Mouse (Mus musculus): ENCODE results near the gene Snap91. TPM values are rescaled to one million over a fixed set of nuclear protein-coding genes. Genes with fewer than 3 reads are reported as not detected.

Snap91 gene
- polyA plus RNA-seq, 1 experiment from 2014 or later = 185 TPM

GRCm38 (mm10) chr9:86857626-86858025, 22.8 kb downstream of the Snap91 start:
- Histone ChIP-seq H3K4me2 (no peak overlapping the region), H3K4me1 (no peaks in the 10 kb centered on the region), H3K27ac (replicated peaks) (no peak overlapping the region), H3K36me3 (no peaks in the 10 kb centered on the region), H3K9ac (replicated peaks) (no peak overlapping the region), H3K9me3 (replicated peaks) (no peaks in the 10 kb centered on the region), H3K27me3 (replicated peaks) (no peaks in the 10 kb centered on the region), H3K4me3 (replicated peaks) (no peak overlapping the region)
- WGBS = 98% methylated on average over 2 of the region's 2 CpGs
- no peak for ATAC-seq (ENCODE audit: low FRiP score)

GRCm38 (mm10) chr9:86852861-86853260, 27.6 kb downstream of the Snap91 start:
- WGBS = 91% methylated on average over 3 of the region's 3 CpGs

GRCm38 (mm10) chr9:86851689-86852088, 28.8 kb downstream of the Snap91 start:
- Histone ChIP-seq H3K4me2 (no peak overlapping the region), H3K4me1 (no peaks in the 10 kb centered on the region), H3K27ac (replicated peaks) (no peak overlapping the region), H3K9me3 (replicated peaks) (no peaks in the 10 kb centered on the region), H3K27me3 (replicated peaks) (no peaks in the 10 kb centered on the region), H3K9ac (replicated peaks) (no peak overlapping the region), H3K36me3 (no peaks in the 10 kb centered on the region), H3K4me3 (replicated peaks) (no peak overlapping the region)
- ATAC-seq (ENCODE audit: low FRiP score) = peak; percentile 53; the same call in 1 of the 2 replicates
- WGBS = 89% methylated on average over 5 of the region's 5 CpGs

More at GRCm38 (mm10) chr9:86852861-86853260, 27.6 kb downstream of the Snap91 start:
- no peak overlapping the region for H3K27ac ChIP-seq (replicated peaks)
- no peaks in the 10 kb centered on the region for H3K9me3 ChIP-seq (replicated peaks)
- H3K36me3 ChIP-seq = no peaks in the 10 kb centered on the region
- no peaks in the 10 kb centered on the region for H3K4me1 ChIP-seq
- no peak for ATAC-seq (ENCODE audit: low FRiP score)
- no peak overlapping the region for H3K4me2 ChIP-seq
- H3K27me3 ChIP-seq (replicated peaks) = no peaks in the 10 kb centered on the region
- H3K9ac ChIP-seq (replicated peaks) = no peak overlapping the region
- no peak overlapping the region for H3K4me3 ChIP-seq (replicated peaks)

- Histone ChIP-seq H3K4me3 (replicated peaks) (no peak overlapping the region), H3K27me3 (replicated peaks) (no peaks in the 10 kb centered on the region), H3K9ac (replicated peaks) (no peak overlapping the region), H3K4me2 (no peak overlapping the region), H3K27ac (replicated peaks) (no peak overlapping the region), H3K36me3 (no peaks in the 10 kb centered on the region), H3K4me1 (no peaks in the 10 kb centered on the region), H3K9me3 (replicated peaks) (no peaks in the 10 kb centered on the region)
- WGBS = 70% methylated on average over 3 of the region's 3 CpGs
- ATAC-seq (ENCODE audit: low FRiP score) = no peak
Observed at GRCm38 (mm10) chr9:86850452-86851207, 29.8 kb downstream of the Snap91 start.

- Histone ChIP-seq H3K27ac (replicated peaks) (no peak overlapping the region), H3K36me3 (0 out of 2 replicates have a peak, but pooled peaks cover 2% of the 10 kb centered on the region), H3K9ac (replicated peaks) (no peak overlapping the region), H3K4me1 (no peaks in the 10 kb centered on the region), H3K4me2 (no peak overlapping the region), H3K4me3 (replicated peaks) (no peak overlapping the region), H3K9me3 (replicated peaks) (no peaks in the 10 kb centered on the region), H3K27me3 (replicated peaks) (no peaks in the 10 kb centered on the region)
- 90% methylated on average over 5 of the region's 5 CpGs for WGBS
- ATAC-seq (ENCODE audit: low FRiP score) = no peak
Observed at GRCm38 (mm10) chr9:86843747-86844353, 36.6 kb downstream of the Snap91 start.

GRCm38 (mm10) chr9:86829792-86830191, 50.7 kb downstream of the Snap91 start:
- no peaks in the 10 kb centered on the region for H3K27me3 ChIP-seq (replicated peaks)
- H3K4me1 ChIP-seq = no peaks in the 10 kb centered on the region
- H3K9me3 ChIP-seq (replicated peaks) = no peaks in the 10 kb centered on the region
- no peak for ATAC-seq (ENCODE audit: low FRiP score)
- peaks cover 48% of the 10 kb centered on the region for H3K36me3 ChIP-seq
- WGBS = 84% methylated on average over 2 of the region's 2 CpGs
- H3K4me3 ChIP-seq (replicated peaks) = no peak overlapping the region
- H3K27ac ChIP-seq (replicated peaks) = no peak overlapping the region
- no peak overlapping the region for H3K9ac ChIP-seq (replicated peaks)
- H3K4me2 ChIP-seq = no peak overlapping the region

- no peaks in the 10 kb centered on the region for H3K27me3 ChIP-seq (replicated peaks)
- H3K9ac ChIP-seq (replicated peaks) = no peak overlapping the region
- no peak overlapping the region for H3K4me2 ChIP-seq
- H3K9me3 ChIP-seq (replicated peaks) = no peaks in the 10 kb centered on the region
- H3K4me1 ChIP-seq = no peaks in the 10 kb centered on the region
- no peak for ATAC-seq (ENCODE audit: low FRiP score)
- H3K4me3 ChIP-seq (replicated peaks) = no peak overlapping the region
- 63% methylated on average over 8 of the region's 8 CpGs for WGBS
- H3K36me3 ChIP-seq = peaks cover 47% of the 10 kb centered on the region
- no peak overlapping the region for H3K27ac ChIP-seq (replicated peaks)
Observed at GRCm38 (mm10) chr9:86829034-86829433, 51.4 kb downstream of the Snap91 start.

- no peak for ATAC-seq (ENCODE audit: low FRiP score)
- Histone ChIP-seq H3K4me3 (replicated peaks) (no peak overlapping the region), H3K9ac (replicated peaks) (no peak overlapping the region), H3K27me3 (replicated peaks) (no peaks in the 10 kb centered on the region), H3K9me3 (replicated peaks) (no peaks in the 10 kb centered on the region), H3K36me3 (peaks cover 19% of the 10 kb centered on the region), H3K4me2 (no peak overlapping the region), H3K27ac (replicated peaks) (no peak overlapping the region), H3K4me1 (no peaks in the 10 kb centered on the region)
- 85% methylated on average over 5 of the region's 5 CpGs for WGBS
Observed at GRCm38 (mm10) chr9:86819366-86819765, 61.1 kb downstream of the Snap91 start.

GRCm38 (mm10) chr9:86817673-86818072, 62.8 kb downstream of the Snap91 start:
- Histone ChIP-seq H3K27me3 (replicated peaks) (no peaks in the 10 kb centered on the region), H3K9me3 (replicated peaks) (no peaks in the 10 kb centered on the region), H3K27ac (replicated peaks) (no peak overlapping the region), H3K9ac (replicated peaks) (no peak overlapping the region), H3K4me2 (no peak overlapping the region), H3K36me3 (peaks cover 18% of the 10 kb centered on the region), H3K4me3 (replicated peaks) (no peak overlapping the region), H3K4me1 (no peaks in the 10 kb centered on the region)
- no peak for ATAC-seq (ENCODE audit: low FRiP score)
- 69% methylated on average over 4 of the region's 4 CpGs for WGBS

GRCm38 (mm10) chr9:86814340-86814739, 66.1 kb downstream of the Snap91 start:
- H3K4me1 ChIP-seq = no peaks in the 10 kb centered on the region
- no peaks in the 10 kb centered on the region for H3K27me3 ChIP-seq (replicated peaks)
- no peak overlapping the region for H3K4me2 ChIP-seq
- WGBS = 80% methylated on average over 6 of the region's 6 CpGs
- H3K36me3 ChIP-seq = peaks cover 20% of the 10 kb centered on the region
- ATAC-seq (ENCODE audit: low FRiP score) = no peak
- no peak overlapping the region for H3K27ac ChIP-seq (replicated peaks)
- no peak overlapping the region for H3K9ac ChIP-seq (replicated peaks)
- H3K4me3 ChIP-seq (replicated peaks) = no peak overlapping the region
- H3K9me3 ChIP-seq (replicated peaks) = no peaks in the 10 kb centered on the region

- WGBS = 32% methylated on average over 5 of the region's 5 CpGs
- no peak for ATAC-seq (ENCODE audit: low FRiP score)
- H3K27me3 ChIP-seq (replicated peaks) = no peaks in the 10 kb centered on the region
Observed at GRCm38 (mm10) chr9:86813327-86813726, 67.1 kb downstream of the Snap91 start.

GRCm38 (mm10) chr9:86810696-86811232, 69.7 kb downstream of the Snap91 start:
- Histone ChIP-seq H3K9me3 (replicated peaks) (no peaks in the 10 kb centered on the region), H3K4me3 (replicated peaks) (no peak overlapping the region), H3K36me3 (peaks cover 22% of the 10 kb centered on the region), H3K27me3 (replicated peaks) (no peaks in the 10 kb centered on the region), H3K4me1 (no peaks in the 10 kb centered on the region), H3K9ac (replicated peaks) (no peak overlapping the region), H3K4me2 (no peak overlapping the region), H3K27ac (replicated peaks) (no peak overlapping the region)
- 22% methylated on average over 5 of the region's 5 CpGs for WGBS
- ATAC-seq (ENCODE audit: low FRiP score) = peak; percentile 42; the same call in 1 of the 2 replicates

More at GRCm38 (mm10) chr9:86813327-86813726, 67.1 kb downstream of the Snap91 start:
- Histone ChIP-seq H3K9me3 (replicated peaks) (no peaks in the 10 kb centered on the region), H3K9ac (replicated peaks) (no peak overlapping the region), H3K4me2 (no peak overlapping the region), H3K27ac (replicated peaks) (no peak overlapping the region), H3K4me3 (replicated peaks) (no peak overlapping the region), H3K4me1 (no peaks in the 10 kb centered on the region), H3K36me3 (peaks cover 22% of the 10 kb centered on the region)

Measured in neural tube, embryonic 15.5 days (tissue).